Mouse (Mus musculus) bone marrow, adult 2 months (tissue): ENCODE measurements around the gene Adcy10.

Source experiments
- CTCF ChIP-seq: fragments of 200-500 bp; IDR thresholded peaks from 2 replicates; pipeline ENCODE4 v1.5.1; 2011; ENCODE audit warnings: low read length, control low read depth; ENCODE audit not compliant: control insufficient read depth, insufficient read depth
- POLR2A ChIP-seq: fragments of 200-500 bp; IDR thresholded peaks from 2 replicates; pipeline ENCODE4 v1.6.1; 2011; ENCODE audit warnings: low read depth, mild to moderate bottlenecking, control low read depth, low read length, borderline replicate concordance; ENCODE audit not compliant: control insufficient read depth

DNA sequence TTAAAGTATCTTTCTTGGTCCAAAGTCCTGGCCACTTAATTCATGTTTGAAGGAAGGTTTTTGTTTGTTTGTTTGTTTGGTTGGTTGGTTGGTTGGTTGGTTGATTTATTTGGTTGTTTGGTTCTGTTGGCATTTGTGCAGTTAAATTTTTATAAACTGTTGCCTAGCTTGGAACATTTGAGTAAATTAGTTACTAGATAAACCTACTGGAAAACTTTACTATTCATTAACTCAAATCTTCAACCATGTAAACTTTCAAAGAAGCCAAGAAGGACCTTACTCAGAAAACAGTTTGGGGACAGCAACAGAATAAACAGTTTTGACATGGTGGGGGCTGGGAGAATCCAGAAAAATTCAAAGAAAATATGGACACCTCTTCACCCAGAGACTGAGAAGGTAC is 16.0 kb upstream of the Adcy10 start:
- TF ChIP-seq CTCF = no peak
- no peak for TF ChIP-seq POLR2A
